Mouse (Mus musculus) spleen, embryonic (tissue): ENCODE measurements around the gene Il27ra.
"Not testable (repeated sequence)": the region's sequence is repeated elsewhere in the genome, so short reads cannot be mapped to it uniquely, and the experiment has no call there.

ENCODE experiments used
- CTCF ChIA-PET: fragments of 350-600 bp; sonication (Branson Sonifier 250); formaldehyde crosslinking; loops from one replicate; lab custom pipeline; 2022; lab: Charles Lee

Il27ra gene

DNA sequence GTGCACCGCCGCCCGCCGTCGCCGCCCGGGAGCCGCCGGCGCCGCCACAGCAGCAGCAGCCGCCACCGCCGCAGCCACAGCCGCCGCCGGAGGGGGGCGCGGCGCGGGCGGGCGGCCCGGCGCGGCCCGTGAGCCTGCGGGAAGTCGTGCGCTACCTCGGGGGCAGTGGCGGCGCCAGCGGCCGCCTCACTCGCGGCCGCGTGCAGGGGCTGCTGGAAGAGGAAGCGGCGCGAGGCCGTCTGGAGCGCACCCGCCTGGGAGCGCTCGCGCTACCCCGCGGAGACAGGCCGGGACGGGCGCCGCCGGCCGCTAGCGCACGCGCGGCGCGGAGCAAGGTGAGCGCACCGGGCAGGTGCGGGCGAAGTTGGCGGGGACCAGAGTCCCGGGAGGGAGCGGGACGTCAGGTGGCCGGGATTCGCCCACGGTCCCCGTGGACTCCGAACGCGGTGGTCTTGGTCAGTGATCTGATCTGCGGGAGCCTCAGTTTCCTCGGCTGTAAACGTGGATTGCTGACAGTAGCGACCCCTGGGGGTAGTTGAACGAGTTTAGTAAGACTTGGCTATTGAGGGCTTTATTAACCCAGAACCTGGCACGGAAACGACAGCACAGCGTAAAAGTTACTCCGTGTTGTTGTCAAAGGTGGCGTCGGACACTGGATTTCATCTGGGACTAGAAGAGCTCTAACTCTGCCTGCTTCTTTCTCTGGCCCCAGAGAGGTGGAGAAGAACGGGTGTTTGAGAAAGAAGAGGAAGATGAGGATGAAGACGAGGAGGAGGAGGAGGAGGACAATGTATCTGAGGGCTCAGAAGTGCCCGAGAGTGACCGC is 43.9 kb downstream of the Il27ra start:
- CTCF ChIA-PET = interaction anchor here (0.7 kb wide), 1 partner anchor 240 kb away, joined by 10 read pairs; no protein-coding TSS in a partner anchor

DNA sequence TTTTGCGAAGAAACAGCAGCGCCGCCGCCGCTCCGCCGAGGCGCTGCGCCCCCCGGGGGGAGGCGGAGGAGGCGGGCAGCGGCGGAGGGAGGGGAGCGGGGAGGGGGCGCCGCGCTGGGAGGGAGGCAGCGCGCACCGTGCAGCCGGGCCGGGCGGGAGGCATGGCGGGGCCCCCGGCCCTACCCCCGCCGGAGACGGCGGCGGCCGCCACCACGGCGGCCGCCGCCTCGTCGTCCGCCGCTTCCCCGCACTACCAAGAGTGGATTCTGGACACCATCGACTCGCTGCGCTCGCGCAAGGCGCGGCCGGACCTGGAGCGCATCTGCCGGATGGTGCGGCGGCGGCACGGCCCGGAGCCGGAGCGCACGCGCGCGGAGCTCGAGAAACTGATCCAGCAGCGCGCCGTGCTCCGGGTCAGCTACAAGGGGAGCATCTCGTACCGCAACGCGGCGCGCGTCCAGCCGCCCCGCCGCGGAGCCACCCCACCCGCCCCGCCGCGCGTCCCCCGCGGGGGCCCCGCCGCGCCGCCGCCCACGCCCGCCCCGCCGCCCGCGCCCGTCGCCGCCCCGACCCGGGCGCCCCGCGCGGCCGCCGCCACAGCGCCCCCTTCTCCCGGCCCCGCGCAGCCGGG is 44.8 kb downstream of the Il27ra start, which contains the start of gene Samd1:
Gene Samd1 (plus strand): TSS at position 162 of the 631 bp plus-strand sequence.
- CTCF ChIA-PET = interaction anchor here (0.7 kb wide), 1 partner anchor 241 kb away, joined by 10 read pairs; no protein-coding TSS in a partner anchor

DNA sequence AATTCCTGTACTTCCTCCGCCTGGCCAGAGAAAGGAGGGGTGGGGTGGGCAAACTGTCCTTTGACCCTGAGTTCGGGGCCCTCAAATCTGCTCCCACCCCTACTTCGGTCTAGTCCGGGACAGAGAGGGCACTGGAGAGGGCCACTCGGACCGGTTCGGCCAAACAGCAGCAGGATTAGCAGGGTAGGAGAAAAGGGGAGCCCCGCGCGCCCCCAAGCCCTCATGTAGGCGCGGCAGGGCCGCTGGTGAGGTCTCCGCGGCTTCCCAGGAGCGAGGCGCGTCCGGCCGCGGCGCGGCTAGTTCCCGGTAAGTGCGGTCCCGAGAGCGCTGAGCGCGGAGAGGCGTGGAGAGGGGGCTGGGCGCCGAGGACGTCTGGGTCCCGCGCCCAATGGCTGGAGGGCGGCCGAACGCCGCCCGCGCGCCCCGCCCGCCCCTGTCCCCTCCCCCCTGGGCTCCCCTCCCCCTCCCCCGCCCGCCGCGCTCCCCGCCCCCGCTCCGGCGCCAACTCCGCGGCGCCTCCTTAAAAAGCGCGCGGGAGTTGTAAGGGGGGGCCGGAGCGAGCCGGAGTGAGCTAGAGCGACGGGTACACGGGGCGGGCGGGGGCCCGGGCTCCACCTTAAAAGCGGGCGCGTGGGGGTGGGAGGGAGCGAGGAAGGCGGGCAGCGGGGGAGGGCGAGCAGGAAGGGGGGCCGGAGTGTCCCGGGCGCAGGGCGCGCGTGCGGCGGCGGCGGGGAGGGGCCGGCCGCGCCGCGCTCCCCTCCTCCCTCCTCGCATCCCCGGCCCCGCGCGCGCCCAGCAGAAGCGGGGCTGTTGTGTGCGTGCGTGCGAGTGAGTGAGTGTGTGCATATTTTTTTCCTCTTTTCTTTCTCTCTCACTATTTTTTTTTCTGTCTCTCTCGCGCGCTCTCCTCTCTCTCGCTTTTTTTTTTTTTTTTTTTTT is 45.6 kb downstream of the Il27ra start:
- CTCF ChIA-PET = no interaction called here

DNA sequence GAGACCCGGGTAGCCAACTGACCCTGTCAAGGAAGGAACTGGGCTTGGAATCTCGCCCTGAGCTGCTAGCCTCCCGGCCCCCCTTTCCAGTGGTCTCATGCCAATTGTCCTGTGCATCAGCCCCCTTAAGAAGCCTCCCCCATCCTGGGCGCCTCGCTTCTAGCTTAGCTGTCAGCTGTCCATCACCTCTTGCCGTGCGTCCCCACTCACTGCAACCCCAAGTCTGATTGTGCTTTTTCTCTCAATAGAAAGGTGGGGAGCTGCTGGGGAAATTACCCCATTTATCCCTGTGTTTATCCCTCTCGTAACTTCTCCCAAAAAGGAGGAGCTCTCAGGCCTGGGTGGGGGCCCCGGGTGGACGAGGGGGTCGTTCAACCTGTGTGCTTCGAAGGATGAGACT is 46.4 kb downstream of the Il27ra start:
- CTCF ChIA-PET = no interaction called here

DNA sequence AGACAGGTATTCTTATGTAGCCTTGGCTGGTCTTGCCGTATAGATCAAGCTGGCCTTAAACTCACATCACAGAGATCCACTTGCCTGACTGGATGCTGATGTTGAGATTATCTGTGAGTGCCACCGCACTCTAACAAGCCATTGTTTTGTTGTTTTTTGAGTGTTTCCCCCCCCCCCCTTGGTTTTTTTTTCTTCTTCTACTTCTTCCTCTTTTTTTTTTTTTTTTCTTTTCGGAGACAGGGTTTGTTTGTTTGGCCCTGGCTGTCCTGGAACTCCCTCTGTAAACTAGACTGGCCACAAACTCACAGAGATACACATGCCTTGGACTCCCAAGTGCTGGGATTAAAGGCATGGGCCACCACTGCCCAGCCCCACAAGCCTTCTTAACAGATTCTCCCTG is 48.4 kb downstream of the Il27ra start:
- CTCF ChIA-PET = no interaction called here

DNA sequence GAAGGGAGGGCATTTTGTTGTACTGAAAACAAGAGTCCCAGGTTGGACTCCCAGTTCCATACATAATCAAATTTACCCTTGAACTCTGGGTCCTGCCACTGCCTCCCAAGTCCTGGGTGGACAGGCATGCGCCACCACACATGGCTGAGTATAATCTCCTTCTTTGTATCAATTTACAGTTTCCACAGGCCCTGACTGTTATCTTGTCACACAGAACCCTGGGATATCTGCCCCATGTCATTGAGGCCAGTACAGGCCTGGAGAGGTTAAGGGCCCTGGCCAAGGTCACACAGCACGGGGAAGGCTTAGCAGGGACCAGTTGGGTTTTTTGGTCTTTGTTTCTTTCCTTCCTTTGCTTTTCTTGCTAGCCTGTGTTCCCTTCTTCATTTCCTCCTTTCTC is 49.9 kb downstream of the Il27ra start:
- CTCF ChIA-PET = no interaction called here

DNA sequence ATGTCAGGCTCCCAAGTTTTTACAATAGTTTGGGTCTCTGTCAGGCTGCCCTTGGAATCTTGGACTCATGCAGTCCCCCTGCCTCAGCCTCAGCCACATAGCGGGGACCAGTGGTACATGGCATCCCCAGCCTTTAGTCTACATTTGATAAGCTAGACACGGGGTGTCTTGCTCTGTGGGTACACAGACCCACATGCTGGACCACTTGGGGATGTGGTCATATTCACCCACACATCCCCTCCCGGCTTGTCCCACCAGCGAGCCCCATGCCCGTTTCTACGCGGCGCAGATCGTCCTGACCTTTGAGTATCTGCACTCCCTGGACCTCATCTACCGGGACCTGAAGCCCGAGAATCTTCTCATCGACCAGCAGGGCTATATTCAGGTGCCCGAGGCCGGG is 52.2 kb downstream of the Il27ra start:
- CTCF ChIA-PET = no interaction called here

DNA sequence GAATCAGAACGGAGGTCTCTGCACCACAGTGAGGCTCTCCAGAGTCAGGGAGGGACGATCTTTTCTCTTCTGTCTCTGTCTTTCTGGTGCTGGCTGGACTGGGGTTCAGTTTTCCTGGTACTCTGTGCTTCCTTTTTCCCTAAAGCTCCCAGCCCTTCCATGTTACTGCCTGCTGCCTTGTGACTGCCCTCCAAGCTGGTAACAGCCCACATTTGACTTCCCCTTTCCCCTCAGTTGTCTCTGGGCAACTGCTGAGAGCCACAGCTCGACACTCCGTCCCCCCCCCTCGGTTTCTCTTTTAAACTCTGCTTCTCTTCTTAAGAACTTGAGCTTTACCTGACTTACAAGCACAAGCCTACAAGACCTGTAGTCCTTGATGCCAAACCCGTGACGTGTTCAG is 53.1 kb downstream of the Il27ra start:
- CTCF ChIA-PET = interaction anchor here (0.6 kb wide), 1 partner anchor 270 kb away, joined by 3 read pairs; no protein-coding TSS in a partner anchor

DNA sequence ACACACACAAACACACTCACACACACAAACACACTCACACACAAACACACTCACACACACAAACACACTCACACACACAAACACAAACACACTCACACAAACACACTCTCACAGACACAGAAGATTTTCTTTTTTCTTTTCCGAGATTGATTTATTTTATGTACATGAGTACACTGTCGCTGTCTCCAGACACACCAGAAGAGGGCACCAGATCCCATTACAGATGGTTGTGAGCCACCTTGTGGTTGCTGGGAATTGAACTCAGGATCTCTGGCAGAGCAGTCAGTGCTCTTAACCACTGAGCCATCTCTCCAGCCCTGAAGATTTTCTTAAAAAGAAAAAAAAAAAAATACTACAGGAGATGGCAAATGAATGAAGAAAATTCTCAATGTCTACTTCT is 59.2 kb downstream of the Il27ra start:
- CTCF ChIA-PET = not testable (repeated sequence)

DNA sequence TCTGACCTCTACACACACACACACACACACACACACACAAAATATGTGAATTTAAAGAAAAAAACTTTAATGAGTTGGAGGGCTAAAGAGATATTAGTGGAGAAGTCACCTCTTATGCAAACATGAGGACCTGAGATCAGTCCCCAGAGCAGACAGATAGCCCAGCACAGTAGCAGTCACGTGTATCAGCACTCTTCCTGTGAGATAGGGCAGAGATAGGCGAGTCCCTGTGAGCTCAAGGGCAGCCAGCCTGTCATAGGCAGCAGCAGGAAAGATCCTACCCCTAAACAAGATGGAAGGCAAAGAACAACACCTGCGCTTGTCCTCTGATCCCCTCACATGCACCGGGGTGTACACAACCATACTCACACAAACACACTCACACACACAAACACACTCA is 59.9 kb downstream of the Il27ra start:
- CTCF ChIA-PET = interaction anchor here (0.6 kb wide), 1 partner anchor 36 kb away, joined by 4 read pairs; no protein-coding TSS in a partner anchor

DNA sequence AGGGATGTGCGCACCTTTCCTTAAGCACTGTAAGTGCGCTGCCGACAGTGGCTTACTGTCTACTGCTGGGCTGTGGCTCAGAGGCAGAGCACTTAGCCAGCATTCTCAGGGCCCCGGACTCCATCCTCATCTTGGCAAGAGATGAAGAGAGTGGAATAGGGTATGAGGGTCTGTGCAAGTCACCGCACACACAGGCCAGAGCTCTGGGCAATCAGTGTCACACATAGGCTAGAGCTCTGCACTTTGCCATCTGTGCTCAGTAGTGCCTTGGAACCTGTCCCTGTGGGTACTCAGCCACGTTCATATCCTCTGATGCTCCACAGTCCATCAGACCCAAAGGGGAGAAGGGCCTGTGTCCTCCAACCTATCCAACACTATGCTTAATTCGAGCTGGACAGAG is 60.9 kb downstream of the Il27ra start:
- CTCF ChIA-PET = no interaction called here

DNA sequence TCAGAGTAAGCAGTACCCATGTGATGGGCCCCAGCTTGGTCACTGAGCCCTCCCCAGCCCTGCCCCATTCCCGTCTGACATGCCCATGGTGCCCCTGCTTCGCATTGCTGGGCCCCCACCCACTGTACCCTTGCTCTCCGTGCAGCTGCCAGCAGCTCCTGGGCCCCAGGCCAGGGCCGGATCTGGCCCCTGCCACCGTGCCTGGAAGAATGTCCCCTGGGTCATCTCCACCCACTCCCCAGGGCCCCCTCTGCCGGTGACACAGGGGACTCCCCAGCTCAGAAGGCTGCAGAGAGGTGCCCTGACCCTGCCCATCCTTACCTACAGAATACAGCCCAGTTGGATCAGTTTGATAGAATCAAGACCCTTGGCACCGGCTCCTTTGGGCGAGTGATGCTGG is 61.5 kb downstream of the Il27ra start:
- CTCF ChIA-PET = no interaction called here
